Mouse (Mus musculus): ENCODE data around the gene Cep89. TPM values are rescaled to one million over a fixed set of nuclear protein-coding genes. Genes with fewer than 3 reads are reported as not detected.

Cep89 gene
- polyA plus RNA-seq (2016; fragmentation: Nextera tagmentation; extraction: Ambion mirVana) = 59.0 and 64.4 TPM in 2 replicates

GRCm38 (mm10) chr7:35396542-35397168 lies at the start of gene Cep89, which contains the start of gene Faap24:
Gene Cep89 (plus strand): TSS chr7:35397035.
Gene Faap24 (minus strand): TSS chr7:35396836.
- DNase-seq (ENCODE audit: low spot score) = peak; percentile 98
- Histone ChIP-seq H3K4me3 (peak within 1 kb of the TSS; percentile 76), H3K9me3 (replicated peaks) (0 out of 2 replicates have a peak, but pooled peaks cover 2% of the 10 kb centered on the region), H3K4me1 (peaks cover 19% of the 10 kb centered on the region), H3K27ac (peak within 1 kb of the TSS; percentile 83), H3K36me3 (peaks cover 66% of the 10 kb centered on the region), H3K27me3 (ENCODE audit: low read depth, poor library complexity, severe bottlenecking) (no peaks in the 10 kb centered on the region)
- under 1% methylated on average over 28 of the region's 28 CpGs for WGBS

GRCm38 (mm10) chr7:35347918-35348700 lies 48.7 kb upstream of the Cep89 start:
- 73% methylated on average over 17 of the region's 18 CpGs for WGBS
- H3K4me3 ChIP-seq = no peak overlapping the region
- no peak overlapping the region for H3K27ac ChIP-seq
- no peaks in the 10 kb centered on the region for H3K4me1 ChIP-seq
- H3K27me3 ChIP-seq (ENCODE audit: low read depth, poor library complexity, severe bottlenecking) = no peaks in the 10 kb centered on the region
- H3K36me3 ChIP-seq = no peaks in the 10 kb centered on the region
- no peak for DNase-seq (ENCODE audit: low spot score)
- no peaks in the 10 kb centered on the region for H3K9me3 ChIP-seq (replicated peaks)

GRCm38 (mm10) chr7:35349022-35349421 lies 47.8 kb upstream of the Cep89 start:
- no peaks in the 10 kb centered on the region for H3K9me3 ChIP-seq (replicated peaks)
- no peak overlapping the region for H3K27ac ChIP-seq
- H3K36me3 ChIP-seq = no peaks in the 10 kb centered on the region
- no peaks in the 10 kb centered on the region for H3K4me1 ChIP-seq
- no peak overlapping the region for H3K4me3 ChIP-seq
- H3K27me3 ChIP-seq (ENCODE audit: low read depth, poor library complexity, severe bottlenecking) = no peaks in the 10 kb centered on the region
- no peak for DNase-seq (ENCODE audit: low spot score)
- WGBS = 91% methylated on average over 4 of the region's 4 CpGs

GRCm38 (mm10) chr7:35349886-35350684 lies 46.8 kb upstream of the Cep89 start:
- DNase-seq (ENCODE audit: low spot score) = no peak
- no peak overlapping the region for H3K27ac ChIP-seq
- no peak overlapping the region for H3K4me3 ChIP-seq
- H3K36me3 ChIP-seq = no peaks in the 10 kb centered on the region
- no peaks in the 10 kb centered on the region for H3K27me3 ChIP-seq (ENCODE audit: low read depth, poor library complexity, severe bottlenecking)
- WGBS = 89% methylated on average over 8 of the region's 8 CpGs
- H3K4me1 ChIP-seq = no peaks in the 10 kb centered on the region
- no peaks in the 10 kb centered on the region for H3K9me3 ChIP-seq (replicated peaks)

- 95% methylated on average over 3 of the region's 3 CpGs for WGBS
- peaks cover 5% of the 10 kb centered on the region; the same call in 1 of the 2 replicates for H3K4me1 ChIP-seq
- H3K36me3 ChIP-seq = no peaks in the 10 kb centered on the region
- no peak overlapping the region for H3K27ac ChIP-seq
- H3K4me3 ChIP-seq = no peak overlapping the region
- no peaks in the 10 kb centered on the region for H3K9me3 ChIP-seq (replicated peaks)
- DNase-seq (ENCODE audit: low spot score) = no peak
- H3K27me3 ChIP-seq (ENCODE audit: low read depth, poor library complexity, severe bottlenecking) = no peaks in the 10 kb centered on the region
Observed at GRCm38 (mm10) chr7:35351155-35351554, 45.7 kb upstream of the Cep89 start.

GRCm38 (mm10) chr7:35353306-35353705 lies 43.5 kb upstream of the Cep89 start:
- no peaks in the 10 kb centered on the region for H3K36me3 ChIP-seq
- H3K9me3 ChIP-seq (replicated peaks) = no peaks in the 10 kb centered on the region
- no peaks in the 10 kb centered on the region for H3K27me3 ChIP-seq (ENCODE audit: low read depth, poor library complexity, severe bottlenecking)
- no peak for DNase-seq (ENCODE audit: low spot score)
- no peak overlapping the region for H3K27ac ChIP-seq
- 94% methylated on average over 15 of the region's 15 CpGs for WGBS
- peaks cover 5% of the 10 kb centered on the region; the same call in 1 of the 2 replicates for H3K4me1 ChIP-seq
- no peak overlapping the region for H3K4me3 ChIP-seq

GRCm38 (mm10) chr7:35355303-35355872 lies 41.4 kb upstream of the Cep89 start:
- WGBS = 49% methylated on average over 5 of the region's 5 CpGs
- Histone ChIP-seq H3K27ac (no peak overlapping the region), H3K36me3 (no peaks in the 10 kb centered on the region), H3K9me3 (replicated peaks) (no peaks in the 10 kb centered on the region), H3K27me3 (ENCODE audit: low read depth, poor library complexity, severe bottlenecking) (no peaks in the 10 kb centered on the region), H3K4me3 (no peak overlapping the region), H3K4me1 (peaks cover 5% of the 10 kb centered on the region; the same call in 1 of the 2 replicates)
- no peak for DNase-seq (ENCODE audit: low spot score)

GRCm38 (mm10) chr7:35357621-35358020 lies 39.2 kb upstream of the Cep89 start:
- H3K9me3 ChIP-seq (replicated peaks) = no peaks in the 10 kb centered on the region
- H3K36me3 ChIP-seq = no peaks in the 10 kb centered on the region
- H3K27me3 ChIP-seq (ENCODE audit: low read depth, poor library complexity, severe bottlenecking) = no peaks in the 10 kb centered on the region
- H3K27ac ChIP-seq = no peak overlapping the region
- no peak for DNase-seq (ENCODE audit: low spot score)
- H3K4me1 ChIP-seq = peaks cover 12% of the 10 kb centered on the region
- H3K4me3 ChIP-seq = no peak overlapping the region
- WGBS = 92% methylated on average over 12 of the region's 12 CpGs

GRCm38 (mm10) chr7:35362253-35362652 lies 34.6 kb upstream of the Cep89 start:
- 79% methylated on average over 5 of the region's 5 CpGs for WGBS
- no peak overlapping the region for H3K4me3 ChIP-seq
- H3K9me3 ChIP-seq (replicated peaks) = no peaks in the 10 kb centered on the region
- no peak overlapping the region for H3K27ac ChIP-seq
- H3K36me3 ChIP-seq = no peaks in the 10 kb centered on the region
- H3K27me3 ChIP-seq (ENCODE audit: low read depth, poor library complexity, severe bottlenecking) = no peaks in the 10 kb centered on the region
- H3K4me1 ChIP-seq = peaks cover 20% of the 10 kb centered on the region
- DNase-seq (ENCODE audit: low spot score) = no peak

GRCm38 (mm10) chr7:35362868-35363267 lies 34.0 kb upstream of the Cep89 start:
- WGBS = 66% methylated on average over 5 of the region's 5 CpGs

GRCm38 (mm10) chr7:35365161-35365910 lies 31.5 kb upstream of the Cep89 start:
- peaks cover 20% of the 10 kb centered on the region for H3K4me1 ChIP-seq
- WGBS = 81% methylated on average over 12 of the region's 12 CpGs
- DNase-seq (ENCODE audit: low spot score) = no peak

More at GRCm38 (mm10) chr7:35362868-35363267, 34.0 kb upstream of the Cep89 start:
- Histone ChIP-seq H3K9me3 (replicated peaks) (no peaks in the 10 kb centered on the region), H3K4me1 (peaks cover 20% of the 10 kb centered on the region), H3K4me3 (no peak overlapping the region), H3K36me3 (no peaks in the 10 kb centered on the region), H3K27me3 (ENCODE audit: low read depth, poor library complexity, severe bottlenecking) (no peaks in the 10 kb centered on the region), H3K27ac (peak overlapping the region; percentile 15; the same call in 1 of the 2 replicates)
- DNase-seq (ENCODE audit: low spot score) = no peak

GRCm38 (mm10) chr7:35371096-35371495 lies 25.7 kb upstream of the Cep89 start:
- Histone ChIP-seq H3K27ac (no peak overlapping the region), H3K4me3 (no peak overlapping the region), H3K36me3 (no peaks in the 10 kb centered on the region), H3K9me3 (replicated peaks) (no peaks in the 10 kb centered on the region), H3K27me3 (ENCODE audit: low read depth, poor library complexity, severe bottlenecking) (no peaks in the 10 kb centered on the region), H3K4me1 (no peaks in the 10 kb centered on the region)
- no peak for DNase-seq (ENCODE audit: low spot score)
- WGBS = 87% methylated on average over 14 of the region's 14 CpGs

More at GRCm38 (mm10) chr7:35365161-35365910, 31.5 kb upstream of the Cep89 start:
- Histone ChIP-seq H3K4me3 (no peak overlapping the region), H3K9me3 (replicated peaks) (no peaks in the 10 kb centered on the region), H3K36me3 (no peaks in the 10 kb centered on the region), H3K27ac (no peak overlapping the region), H3K27me3 (ENCODE audit: low read depth, poor library complexity, severe bottlenecking) (no peaks in the 10 kb centered on the region)

Data from limb, embryonic 10.5 days (tissue).